Mouse (Mus musculus): Measurements from ENCODE around the gene Wwox. TPM values are rescaled to one million over a fixed set of nuclear protein-coding genes. Genes with fewer than 3 reads are reported as not detected.

The Wwox gene
- polyA plus RNA-seq, 1 experiment from 2014 or later = 6.6 TPM

DNA sequence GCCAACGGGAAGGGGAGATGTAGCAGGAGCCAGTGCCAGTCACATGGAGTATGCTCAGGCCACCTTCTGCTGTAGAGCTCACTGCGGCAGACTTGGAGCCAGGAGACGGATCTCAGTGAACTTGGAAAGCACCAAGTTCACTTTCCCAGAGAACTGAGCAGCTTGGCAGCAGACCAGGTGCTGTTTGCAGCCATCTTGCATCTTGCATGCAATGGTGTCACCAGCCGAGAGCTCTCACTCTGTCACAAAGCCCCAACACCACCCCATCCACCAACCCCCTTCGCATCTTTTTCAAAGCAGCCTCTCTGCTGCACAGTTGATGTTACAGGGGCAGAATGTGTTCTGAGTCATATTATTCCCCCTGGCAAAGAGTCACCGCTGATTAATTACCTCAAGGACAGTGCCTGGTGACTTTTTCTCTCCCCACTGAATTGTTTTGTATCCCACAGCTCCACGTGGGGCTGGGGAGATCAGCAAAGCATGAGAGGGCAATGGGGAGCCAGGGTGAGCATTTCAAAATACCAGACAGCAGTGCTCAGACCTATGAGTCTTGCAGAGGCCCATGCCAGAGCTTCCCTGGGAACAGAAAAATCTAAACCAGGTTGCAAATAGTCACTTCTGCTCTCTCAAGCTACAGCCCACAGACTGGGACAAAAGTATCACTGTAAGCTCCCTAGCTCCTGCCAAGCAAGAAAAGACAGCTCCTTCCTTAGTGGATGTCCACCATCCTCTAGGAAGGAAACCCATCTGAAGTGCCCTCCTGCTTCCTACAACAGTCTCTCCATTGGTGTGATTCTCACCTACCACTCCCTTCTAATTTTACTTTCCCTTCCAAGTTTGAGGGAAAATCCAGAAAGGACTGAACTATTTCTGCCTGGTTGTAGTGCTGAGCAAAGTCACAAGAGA lies 642.1 kb downstream of the Wwox start:
- Histone ChIP-seq H3K36me3 (ENCODE audit: inconsistent target) (no peaks in the 10 kb centered on the region), H3K79me2 (ENCODE audit: inconsistent target) (no peaks in the 10 kb centered on the region), H3K4me3 (ENCODE audit: inconsistent target) (no peak overlapping the region), H3K27ac (no peak overlapping the region)
- 84% methylated on average over 7 of the region's 7 CpGs for WGBS (ENCODE audit: missing documents)

DNA sequence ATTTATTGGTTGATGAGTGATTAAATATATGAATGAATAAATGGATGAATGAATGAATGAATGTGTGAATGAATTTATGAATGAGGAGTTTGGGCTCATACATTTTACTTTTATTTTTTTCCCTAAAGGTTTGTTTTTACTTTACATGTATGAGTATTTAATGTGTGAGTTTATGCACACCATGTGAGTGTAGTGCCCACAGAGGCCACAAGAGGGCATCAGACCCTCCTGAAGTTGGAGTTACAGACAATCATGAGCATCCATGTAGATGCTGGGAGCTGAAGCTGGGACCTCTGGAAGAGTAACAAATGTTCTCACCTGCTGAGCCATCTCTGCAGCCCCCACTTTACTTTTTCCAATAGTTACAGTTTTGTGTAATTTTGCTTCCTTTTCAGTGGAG lies 648.7 kb downstream of the Wwox start:
- H3K27ac ChIP-seq = no peak overlapping the region
- H3K36me3 ChIP-seq (ENCODE audit: inconsistent target) = no peaks in the 10 kb centered on the region
- no peak overlapping the region for H3K4me3 ChIP-seq (ENCODE audit: inconsistent target)
- H3K79me2 ChIP-seq (ENCODE audit: inconsistent target) = no peaks in the 10 kb centered on the region

DNA sequence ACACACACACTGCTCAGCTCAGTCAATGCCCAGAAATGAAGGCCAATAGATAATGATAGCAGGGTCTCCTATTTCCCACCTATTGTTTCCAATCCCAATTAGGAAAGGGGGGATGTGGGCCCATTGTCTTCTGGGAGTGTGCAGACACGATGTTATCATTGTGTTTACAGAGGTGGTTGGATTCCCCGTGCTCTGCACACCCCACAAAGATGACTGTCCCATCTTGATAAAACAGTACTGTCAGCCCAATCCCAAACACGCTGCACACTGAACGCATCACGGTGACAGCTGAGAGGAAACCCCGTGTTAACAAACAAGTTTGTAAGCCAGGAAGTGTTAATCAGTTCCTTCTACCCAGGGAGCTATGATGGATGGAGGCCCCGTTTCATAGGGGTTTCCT lies 650.3 kb downstream of the Wwox start:
- 19% methylated on average over 7 of the region's 7 CpGs for WGBS (ENCODE audit: missing documents)
- H3K79me2 ChIP-seq (ENCODE audit: inconsistent target) = no peaks in the 10 kb centered on the region
- no peak overlapping the region for H3K4me3 ChIP-seq (ENCODE audit: inconsistent target)
- H3K36me3 ChIP-seq (ENCODE audit: inconsistent target) = no peaks in the 10 kb centered on the region
- H3K27ac ChIP-seq = no peak overlapping the region

DNA sequence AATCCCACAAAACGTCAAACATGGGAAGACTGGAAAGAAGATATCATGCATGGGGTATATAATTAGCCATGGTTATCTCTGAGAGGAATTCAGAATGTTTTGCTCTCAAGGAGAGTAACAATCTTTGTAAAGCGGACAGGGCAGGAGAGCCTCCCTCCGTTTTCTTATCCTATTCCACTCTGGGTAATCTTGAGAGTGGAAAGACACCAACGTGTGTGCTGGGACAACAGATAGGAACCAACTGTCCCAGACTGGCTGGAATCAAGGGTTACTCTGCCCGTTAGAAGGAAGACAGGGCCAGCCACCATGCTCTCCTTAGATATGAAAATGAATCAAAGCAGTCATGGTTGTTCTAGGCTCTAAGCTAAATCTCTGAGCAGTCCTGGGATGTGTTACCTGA lies 650.7 kb downstream of the Wwox start:
- Histone ChIP-seq H3K4me3 (ENCODE audit: inconsistent target) (no peak overlapping the region), H3K79me2 (ENCODE audit: inconsistent target) (no peaks in the 10 kb centered on the region), H3K36me3 (ENCODE audit: inconsistent target) (no peaks in the 10 kb centered on the region), H3K27ac (no peak overlapping the region)
- 78% methylated on average over 5 of the region's 5 CpGs for WGBS (ENCODE audit: missing documents)

DNA sequence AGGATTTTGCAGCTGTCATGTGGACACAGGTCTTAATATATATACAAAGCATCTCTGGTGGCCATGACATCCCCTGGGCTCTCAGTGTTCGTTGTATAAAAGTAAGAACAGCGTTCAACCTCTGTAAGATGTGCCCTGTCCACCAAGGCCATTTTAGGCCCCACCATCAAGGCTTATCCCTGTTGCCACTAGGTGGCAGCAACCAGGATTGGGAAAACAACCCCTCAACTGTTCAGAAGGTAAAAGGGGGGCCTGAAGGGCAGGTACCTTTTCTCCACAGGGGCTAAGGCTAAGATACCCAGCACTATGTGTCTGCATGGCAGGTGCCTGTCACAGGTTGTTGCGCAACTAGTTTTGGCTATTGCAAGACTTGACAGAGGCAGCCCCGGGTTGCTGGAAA lies 656.1 kb downstream of the Wwox start:
- Histone ChIP-seq H3K79me2 (ENCODE audit: inconsistent target) (no peaks in the 10 kb centered on the region), H3K4me3 (ENCODE audit: inconsistent target) (no peak overlapping the region), H3K27ac (no peak overlapping the region), H3K36me3 (ENCODE audit: inconsistent target) (no peaks in the 10 kb centered on the region)
- WGBS (ENCODE audit: missing documents) = 84% methylated on average over 4 of the region's 4 CpGs

DNA sequence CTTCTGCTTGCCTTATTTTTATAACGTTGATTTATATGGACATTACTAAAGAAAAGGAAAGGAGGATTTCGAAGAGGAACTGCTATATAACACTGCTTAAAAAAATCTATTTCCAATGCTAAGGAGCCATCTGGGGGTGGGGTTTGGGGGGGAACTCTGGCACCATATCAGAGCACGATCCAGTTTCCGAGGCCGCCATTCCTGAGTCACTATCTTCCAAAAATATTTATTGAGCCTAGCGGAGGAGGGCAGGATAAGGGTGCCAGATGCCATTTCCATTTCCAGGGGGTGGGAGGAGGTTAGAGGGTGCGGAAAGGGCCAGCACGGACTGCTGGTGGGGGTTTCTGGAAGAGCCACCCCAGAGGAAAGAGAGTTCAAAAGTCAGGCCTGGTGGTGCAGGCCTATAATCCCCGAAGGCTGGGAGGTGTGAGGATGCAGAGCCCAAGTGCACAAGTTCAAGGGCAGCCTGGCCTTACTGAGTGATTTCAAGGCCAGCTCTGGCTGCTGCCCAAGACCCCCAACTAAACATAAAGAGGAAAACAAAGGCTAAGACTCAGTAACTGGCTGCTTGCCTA lies 658.6 kb downstream of the Wwox start:
- Histone ChIP-seq H3K79me2 (ENCODE audit: inconsistent target) (no peaks in the 10 kb centered on the region), H3K4me3 (ENCODE audit: inconsistent target) (no peak overlapping the region), H3K36me3 (ENCODE audit: inconsistent target) (no peaks in the 10 kb centered on the region), H3K27ac (no peak overlapping the region)
- 96% methylated on average over 9 of the region's 9 CpGs for whole genome bisulfite sequencing (ENCODE audit: missing documents)

DNA sequence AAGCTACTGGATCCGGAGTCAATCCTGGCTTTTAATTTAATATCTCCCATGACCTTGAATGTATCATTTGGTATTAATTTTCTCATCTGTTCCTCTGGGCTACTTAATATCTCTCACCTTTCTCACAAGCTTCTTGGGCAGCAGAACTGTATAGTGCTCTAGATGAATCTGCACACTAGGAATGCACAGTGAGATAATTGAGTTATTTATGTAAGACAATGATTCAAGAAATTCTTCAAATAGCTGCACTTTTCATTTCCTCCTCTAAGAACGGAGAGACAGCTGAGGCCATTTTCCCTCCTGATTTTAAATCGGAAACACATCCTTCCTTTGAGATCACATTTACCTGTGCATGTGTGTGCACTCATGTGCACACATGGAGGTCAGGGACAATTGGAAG lies 669.9 kb downstream of the Wwox start:
- 90% methylated on average over 3 of the region's 3 CpGs for WGBS (ENCODE audit: missing documents)
- Histone ChIP-seq H3K36me3 (ENCODE audit: inconsistent target) (no peaks in the 10 kb centered on the region), H3K4me3 (ENCODE audit: inconsistent target) (no peak overlapping the region), H3K79me2 (ENCODE audit: inconsistent target) (no peaks in the 10 kb centered on the region), H3K27ac (no peak overlapping the region)

DNA sequence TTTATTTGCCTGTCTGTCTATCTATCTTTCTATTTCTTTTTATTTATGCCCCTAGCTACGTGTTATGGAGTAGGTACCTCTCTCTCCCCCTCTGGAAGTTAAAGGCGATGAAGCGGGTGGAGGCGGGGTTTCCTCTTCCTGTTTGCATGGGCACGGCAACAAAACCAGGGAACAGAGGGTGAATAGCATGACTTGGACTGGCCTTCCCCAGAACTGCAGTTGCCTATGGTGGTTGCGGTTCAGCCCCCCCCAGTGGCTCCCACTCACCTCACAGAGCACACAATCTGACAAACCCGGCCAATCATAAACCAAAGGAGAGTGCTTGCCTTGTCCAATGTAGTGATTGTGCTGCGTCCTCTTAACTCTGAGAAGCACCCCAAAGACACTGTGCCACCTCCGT lies 671.0 kb downstream of the Wwox start:
- Histone ChIP-seq H3K27ac (no peak overlapping the region), H3K79me2 (ENCODE audit: inconsistent target) (no peaks in the 10 kb centered on the region), H3K4me3 (ENCODE audit: inconsistent target) (no peak overlapping the region), H3K36me3 (ENCODE audit: inconsistent target) (no peaks in the 10 kb centered on the region)
- 12% methylated on average over 9 of the region's 9 CpGs for WGBS (ENCODE audit: missing documents)

DNA sequence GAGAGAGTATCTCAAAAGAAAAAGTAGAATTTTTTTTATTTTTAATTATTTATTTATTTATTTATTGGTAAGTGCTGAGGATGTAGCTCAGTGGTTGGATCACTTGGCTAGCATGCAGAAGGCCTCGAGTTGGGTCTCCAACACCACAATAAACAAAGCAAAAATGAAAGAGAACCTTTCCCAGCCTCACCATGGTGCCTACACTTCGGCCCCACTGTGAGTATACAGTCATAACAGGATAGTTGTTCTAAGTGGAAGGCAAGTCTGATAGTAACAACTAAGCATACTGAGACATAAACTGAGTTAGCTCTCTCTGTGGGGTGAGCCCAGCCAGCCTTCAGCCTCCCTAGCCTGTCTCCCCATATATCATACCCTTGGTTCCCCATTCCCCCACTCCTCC lies 672.6 kb downstream of the Wwox start:
- Histone ChIP-seq H3K4me3 (ENCODE audit: inconsistent target) (no peak overlapping the region), H3K36me3 (ENCODE audit: inconsistent target) (no peaks in the 10 kb centered on the region), H3K79me2 (ENCODE audit: inconsistent target) (no peaks in the 10 kb centered on the region), H3K27ac (no peak overlapping the region)
- WGBS (ENCODE audit: missing documents) = 94% methylated on average over 2 of the region's 2 CpGs

DNA sequence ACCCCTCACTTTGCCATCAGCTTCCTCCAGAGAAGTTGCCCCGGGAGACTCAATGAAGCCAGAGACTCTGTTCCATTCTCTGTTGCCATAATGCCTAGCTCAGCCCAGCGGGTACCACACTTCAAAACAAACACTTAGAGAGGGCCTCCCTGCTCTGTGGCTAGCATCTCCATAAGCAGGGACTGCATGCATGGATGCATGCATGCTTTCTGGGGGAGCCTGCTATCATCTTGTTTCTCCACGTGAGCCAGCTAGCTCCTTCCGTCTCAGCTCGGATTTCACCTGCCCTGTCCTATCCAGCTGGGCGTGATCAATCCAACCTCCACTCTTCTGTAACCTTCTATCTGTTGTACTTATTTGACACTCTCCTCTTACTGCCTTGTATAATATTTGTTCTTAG lies 675.0 kb downstream of the Wwox start:
- Histone ChIP-seq H3K4me3 (ENCODE audit: inconsistent target) (no peak overlapping the region), H3K27ac (no peak overlapping the region), H3K36me3 (ENCODE audit: inconsistent target) (no peaks in the 10 kb centered on the region), H3K79me2 (ENCODE audit: inconsistent target) (no peaks in the 10 kb centered on the region)
- 87% methylated on average over 6 of the region's 6 CpGs for whole genome bisulfite sequencing (ENCODE audit: missing documents)

DNA sequence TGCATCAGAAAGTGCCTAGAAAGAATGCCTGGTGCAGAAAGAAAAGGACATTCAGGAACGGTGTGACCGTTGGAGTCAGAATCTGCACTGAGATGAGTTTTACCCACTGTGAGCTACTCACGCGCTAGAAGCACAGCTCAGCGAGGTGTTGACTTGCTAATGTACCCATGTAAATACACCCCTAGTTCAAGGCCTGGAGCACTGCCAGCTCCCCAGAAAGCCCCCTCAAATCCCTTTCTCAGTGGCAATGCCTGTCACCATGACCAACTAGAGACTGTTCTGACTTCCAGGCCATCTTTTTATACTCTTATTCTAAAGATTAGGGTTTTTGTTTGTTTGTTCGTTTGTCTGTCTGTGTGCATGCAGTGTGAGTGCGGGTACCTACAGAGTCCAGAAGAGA lies 686.6 kb downstream of the Wwox start:
- Histone ChIP-seq H3K36me3 (ENCODE audit: inconsistent target) (no peaks in the 10 kb centered on the region), H3K27ac (no peak overlapping the region)
- 91% methylated on average over 7 of the region's 7 CpGs for WGBS (ENCODE audit: missing documents)

DNA sequence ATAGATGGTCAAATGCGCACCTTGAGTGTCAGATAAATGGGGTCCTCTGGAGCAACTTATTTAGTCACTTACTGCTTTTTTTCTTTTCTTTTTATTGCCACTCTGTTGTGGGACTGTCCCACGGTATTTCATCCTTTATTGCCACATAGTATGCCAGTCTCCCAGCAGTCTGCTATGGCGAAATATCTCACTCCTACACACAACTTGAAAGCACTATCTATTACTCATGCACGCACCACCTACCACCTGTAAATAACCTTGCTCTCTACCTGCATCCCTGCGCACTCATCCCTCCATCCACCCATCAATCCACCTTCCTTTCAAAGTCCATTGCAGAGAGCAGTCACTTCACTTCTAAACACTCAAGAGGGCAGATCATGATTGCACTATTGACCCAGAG lies 687.2 kb downstream of the Wwox start:
- Histone ChIP-seq H3K27ac (no peak overlapping the region), H3K79me2 (ENCODE audit: inconsistent target) (no peaks in the 10 kb centered on the region), H3K4me3 (ENCODE audit: inconsistent target) (no peak overlapping the region), H3K36me3 (ENCODE audit: inconsistent target) (no peaks in the 10 kb centered on the region)
- WGBS (ENCODE audit: missing documents) = 73% methylated on average over 5 of the region's 5 CpGs

More for the DNA sequence above, 686.6 kb downstream of the Wwox start:
- Histone ChIP-seq H3K79me2 (ENCODE audit: inconsistent target) (no peaks in the 10 kb centered on the region), H3K4me3 (ENCODE audit: inconsistent target) (no peak overlapping the region)

DNA sequence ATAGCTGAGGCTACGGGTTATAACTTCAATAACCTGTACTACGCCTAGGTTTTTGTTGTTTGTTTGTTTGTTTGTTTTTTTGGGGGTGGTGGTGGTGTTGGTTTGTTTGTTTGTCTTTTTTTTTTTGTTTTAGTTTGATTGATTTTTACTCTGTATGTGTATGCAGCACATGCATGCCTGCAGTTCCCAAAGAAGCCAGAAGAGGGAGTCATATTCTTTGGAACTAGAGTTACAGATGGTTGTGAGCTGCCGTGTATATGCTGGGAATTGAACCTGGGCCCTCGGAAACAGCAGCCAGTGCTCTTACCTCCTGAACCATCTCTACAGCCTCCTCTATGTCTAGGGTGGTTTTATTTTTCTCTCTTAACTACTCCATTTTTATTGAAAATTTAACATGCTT lies 689.9 kb downstream of the Wwox start:
- Histone ChIP-seq H3K36me3 (ENCODE audit: inconsistent target) (no peaks in the 10 kb centered on the region), H3K27ac (no peak overlapping the region)
- WGBS (ENCODE audit: missing documents) = 97% methylated on average over 4 of the region's 4 CpGs

DNA sequence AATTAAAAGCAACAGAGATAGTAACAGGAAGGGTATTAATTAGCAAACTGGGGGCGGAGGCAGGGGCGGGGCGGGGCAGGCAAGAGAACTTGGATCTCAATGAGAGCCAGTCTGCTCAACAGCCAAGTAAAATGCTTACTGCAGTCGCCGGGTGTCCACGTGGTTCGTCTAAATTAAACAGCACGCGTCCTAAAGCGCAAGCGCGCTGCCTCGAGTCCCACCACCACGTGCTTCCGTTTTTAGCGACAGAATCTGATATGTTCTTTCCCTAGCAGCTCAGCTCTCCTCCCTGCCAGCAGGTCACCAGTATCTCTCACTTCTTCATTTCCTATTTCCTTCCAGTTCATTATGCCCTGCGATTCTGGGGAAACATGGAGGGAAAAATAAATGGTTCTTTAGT lies 693.7 kb downstream of the Wwox start:
- H3K79me2 ChIP-seq (ENCODE audit: inconsistent target) = no peaks in the 10 kb centered on the region
- H3K36me3 ChIP-seq (ENCODE audit: inconsistent target) = no peaks in the 10 kb centered on the region
- no peak overlapping the region for H3K27ac ChIP-seq
- WGBS (ENCODE audit: missing documents) = 60% methylated on average over 17 of the region's 17 CpGs
- H3K4me3 ChIP-seq (ENCODE audit: inconsistent target) = no peak overlapping the region

More for the DNA sequence above, 689.9 kb downstream of the Wwox start:
- Histone ChIP-seq H3K79me2 (ENCODE audit: inconsistent target) (no peaks in the 10 kb centered on the region), H3K4me3 (ENCODE audit: inconsistent target) (no peak overlapping the region)

DNA sequence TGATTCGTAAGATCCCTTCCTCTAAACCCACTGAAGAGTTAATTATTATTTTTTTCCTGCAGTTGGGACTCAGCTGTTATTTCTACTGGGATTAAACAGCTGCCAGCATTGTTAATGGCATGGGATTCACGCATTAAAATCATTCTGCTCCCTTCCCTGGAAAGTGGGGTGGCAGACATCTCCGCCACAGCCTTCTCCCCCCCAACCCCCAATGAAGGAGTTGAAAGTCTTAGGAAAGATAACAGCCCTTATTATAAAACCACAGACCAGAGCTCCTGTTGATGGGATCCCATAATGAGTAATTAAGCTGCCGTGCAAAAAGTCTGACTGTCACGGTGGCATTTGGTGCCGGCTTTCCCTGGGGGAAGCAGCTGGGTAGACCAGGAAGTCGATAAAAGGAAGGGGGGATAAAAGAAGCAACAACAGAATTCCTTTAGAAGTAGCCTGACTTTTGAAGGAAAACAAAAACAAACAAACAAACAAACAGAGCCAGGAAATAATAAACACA lies 694.3 kb downstream of the Wwox start:
- Histone ChIP-seq H3K4me3 (ENCODE audit: inconsistent target) (no peak overlapping the region), H3K27ac (no peak overlapping the region), H3K79me2 (ENCODE audit: inconsistent target) (no peaks in the 10 kb centered on the region), H3K36me3 (ENCODE audit: inconsistent target) (no peaks in the 10 kb centered on the region)
- 89% methylated on average over 7 of the region's 7 CpGs for WGBS (ENCODE audit: missing documents)
